Mouse (Mus musculus) lung, adult 10 weeks (tissue): Measurements from ENCODE around the gene Taok3. TPM values are rescaled to one million over a fixed set of nuclear protein-coding genes. Genes with fewer than 3 reads are reported as not detected.

Experiments used
- polyA plus RNA-seq: library from polyadenylated mRNA; stranded (reverse); fragments of 350-450 nt; fragmentation: Illumina TruSeq; extraction: RNeasy Lipid Tissue Mini Kit (QIAGEN cat#74804); gene quantifications from one replicate; pipeline ENCODE4 v1.2.3, GENCODE M21; 2014; ENCODE audit warnings: low read depth, low replicate concordance; ENCODE audit not compliant: insufficient read depth

The Taok3 gene
- 13.4 TPM for polyA plus RNA-seq

GRCm38 (mm10) chr5:117119777-117120488 is at the start of gene Taok3:
TSS of gene Taok3 (plus strand) at chr5:117120129.

GRCm38 (mm10) chr5:117115836-117116366 is 4.0 kb upstream of the Taok3 start, which contains the start of gene Suds3:
TSS of gene Suds3 (minus strand) at chr5:117116113.

GRCm38 (mm10) chr5:117286831-117287822 is 167.2 kb downstream of the Taok3 start, which contains the start of gene Pebp1:
TSS of gene Pebp1 (minus strand) at chr5:117287625.

GRCm38 (mm10) chr5:117318741-117319629 is 199.1 kb downstream of the Taok3 start, which contains the start of gene Vsig10:
TSS of gene Vsig10 (plus strand) at chr5:117319083.

Other genes with a start within 250 kb of the Taok3 start
- 57.1 TPM for gene Suds3, start 4.0 kb upstream of the Taok3 start, polyA plus RNA-seq
- gene Pebp1, start 167.5 kb downstream of the Taok3 start, polyA plus RNA-seq, result 224 TPM
- 12.5 TPM for gene Vsig10, start 199.0 kb downstream of the Taok3 start, polyA plus RNA-seq
- 57.7 TPM for gene Wsb2, start 237.2 kb downstream of the Taok3 start, polyA plus RNA-seq